Mouse (Mus musculus) stomach, adult 2 months (tissue): ENCODE results near the gene Cstad. TPM values are rescaled to one million over a fixed set of nuclear protein-coding genes. Genes with fewer than 3 reads are reported as not detected.

Experiments used
- polyA plus RNA-seq: library from polyadenylated mRNA; depleted of rRNA; stranded (reverse); fragments of >200 nt; gene quantifications from 2 replicates; pipeline ENCODE4 v1.2.3, GENCODE M21; 2012; rRNA removed

Cstad gene
- not detected in 2 replicates for polyA plus RNA-seq

GRCm38 (mm10) chr2:30594641-30595379 is at the start of gene Cstad:
Gene Cstad, plus strand, starts transcription at chr2:30595040.

Other genes with a start within 250 kb of the Cstad start
- gene Sh3glb2, start 235.7 kb upstream of the Cstad start, polyA plus RNA-seq: 184 and 205 TPM in 2 replicates
- gene Miga2, start 230.8 kb upstream of the Cstad start, polyA plus RNA-seq: 21.6 and 21.8 TPM in 2 replicates
- 80.1 and 92.9 TPM in 2 replicates for gene Dolpp1, start 202.8 kb upstream of the Cstad start, polyA plus RNA-seq
- 91.8 and 106 TPM in 2 replicates for gene Crat, start 179.2 kb upstream of the Cstad start, polyA plus RNA-seq
- gene Ptpa, start 179.0 kb upstream of the Cstad start, polyA plus RNA-seq: 77.8 and 80.4 TPM in 2 replicates
- 14.5 and 26.0 TPM in 2 replicates for gene Ier5l, start 120.8 kb upstream of the Cstad start, polyA plus RNA-seq
- gene 1700001O22Rik, start 208.6 kb downstream of the Cstad start, polyA plus RNA-seq: 5.3 and 5.8 TPM in 2 replicates
- gene Ntmt1, start 212.8 kb downstream of the Cstad start, polyA plus RNA-seq: 18.6 and 19.4 TPM in 2 replicates
- 21.0 and 22.5 TPM in 2 replicates for gene Asb6, start 235.3 kb downstream of the Cstad start, polyA plus RNA-seq
- 3.7 and 3.9 TPM in 2 replicates for gene Prrx2, start 239.9 kb downstream of the Cstad start, polyA plus RNA-seq